Mouse (Mus musculus) midbrain, embryonic 12.5 days (tissue): ENCODE data around the gene Tk2. TPM values are rescaled to one million over a fixed set of nuclear protein-coding genes. Genes with fewer than 3 reads are reported as not detected.

Experiments used
- ATAC-seq: fragments of 200-750 bp; cut with Nextera tagmentation; 2 replicates; pipeline ENCODE4 v1.8.0; 2017; ENCODE audit warnings: low read depth, moderate TSS enrichment, moderate library complexity; ENCODE audit not compliant: low FRiP score
- H3K27ac ChIP-seq: fragments of 300-500 bp; sonication (generic); replicated peaks from 2 replicates; pipeline ENCODE4 v1.5.1; 2016; ENCODE audit warnings: mild to moderate bottlenecking
- H3K27me3 ChIP-seq: fragments of 300-500 bp; sonication (generic); 2 replicates; pipeline ENCODE4 v1.6.1; 2016; ENCODE audit warnings: mild to moderate bottlenecking
- H3K36me3 ChIP-seq: fragments of 300-500 bp; sonication (generic); 2 replicates; pipeline ENCODE4 v1.6.1; 2016
- H3K4me1 ChIP-seq: fragments of 300-500 bp; sonication (generic); 2 replicates; pipeline ENCODE4 v1.6.1; 2016
- H3K4me2 ChIP-seq: fragments of 300-500 bp; sonication (generic); replicated peaks from 2 replicates; pipeline ENCODE4 v1.6.1; 2016; ENCODE audit warnings: mild to moderate bottlenecking, moderate library complexity
- H3K4me3 ChIP-seq: fragments of 300-500 bp; sonication (generic); 2 replicates; pipeline ENCODE4 v1.5.1; 2016; ENCODE audit warnings: mild to moderate bottlenecking
- H3K9ac ChIP-seq: fragments of 300-500 bp; sonication (generic); replicated peaks from 2 replicates; pipeline ENCODE4 v1.6.1; 2016; ENCODE audit warnings: mild to moderate bottlenecking, moderate library complexity
- H3K9me3 ChIP-seq: fragments of 300-500 bp; sonication (generic); 2 replicates; pipeline ENCODE4 v1.6.1; 2016; ENCODE audit warnings: mild to moderate bottlenecking
- WGBS: fragments of 180-500 bp; shearing (Covaris S2); methylation state at CpG from one replicate; pipeline ENCODE4 v1.1.7; 2016; 5-methylcytosine and 5-hydroxymethylcytosine counted together
- polyA plus RNA-seq: library from polyadenylated mRNA; unstranded; fragments of >200 nt; fragmentation: Nextera tagmentation; extraction: Ambion mirVana; gene quantifications from 2 replicates; pipeline ENCODE4 v1.2.1, GENCODE M21; 2016

Gene Tk2
- polyA plus RNA-seq, 1 experiment from 2014 or later: 38.2 TPM

DNA sequence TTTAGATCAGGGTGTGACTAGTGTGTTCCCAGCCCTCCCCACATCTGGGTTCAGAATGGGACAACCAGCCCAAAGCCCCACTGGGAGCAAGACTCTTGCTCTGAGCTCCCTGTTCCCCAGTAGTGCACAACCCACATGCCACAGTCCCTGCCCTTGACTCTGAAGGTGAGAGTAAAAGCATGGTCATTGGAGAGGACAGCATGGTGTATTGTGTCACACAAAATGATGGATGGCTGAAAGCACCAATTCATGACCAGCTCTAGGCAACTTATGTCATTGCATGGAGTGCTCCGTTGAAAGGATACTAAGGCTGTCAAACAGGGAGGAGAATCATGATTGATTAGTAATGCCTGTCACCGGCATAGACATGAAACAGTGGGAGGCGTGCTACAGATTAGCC lies 43.1 kb downstream of the Tk2 start:
- H3K9me3 ChIP-seq: no peaks in the 10 kb centered on the region
- H3K4me1 ChIP-seq: no peaks in the 10 kb centered on the region
- WGBS: 69% methylated on average over 3 of the region's 3 CpGs
- no peak overlapping the region for H3K4me3 ChIP-seq
- H3K4me2 ChIP-seq: no peak overlapping the region
- H3K36me3 ChIP-seq: no peaks in the 10 kb centered on the region
- ATAC-seq: peak; percentile 27; the same call in 1 of the 2 replicates
- H3K27me3 ChIP-seq: no peaks in the 10 kb centered on the region
- no peak overlapping the region for H3K9ac ChIP-seq
- no peak overlapping the region for H3K27ac ChIP-seq

DNA sequence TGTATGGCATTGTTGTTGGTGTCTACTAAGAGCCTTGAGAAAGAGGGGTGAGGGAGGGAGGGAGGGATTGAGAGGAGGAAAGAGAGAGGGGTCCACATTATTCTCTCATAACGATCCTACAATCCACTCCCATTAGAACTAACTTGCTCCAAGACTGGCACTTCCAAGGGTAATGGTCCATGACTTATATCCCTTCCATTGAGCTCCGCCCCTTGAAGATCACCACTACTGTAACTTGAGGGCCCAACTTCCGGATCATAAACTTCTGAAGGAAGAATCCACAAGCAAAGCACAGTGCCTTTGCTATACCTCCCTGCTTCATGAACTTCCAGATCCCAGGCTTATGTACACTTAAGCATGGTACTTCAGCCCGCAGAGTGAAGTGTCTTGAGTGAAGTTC lies 46.0 kb downstream of the Tk2 start:
- ATAC-seq: no peak
- Histone ChIP-seq H3K27ac (no peak overlapping the region), H3K9me3 (no peaks in the 10 kb centered on the region), H3K4me2 (no peak overlapping the region), H3K4me3 (no peak overlapping the region), H3K27me3 (no peaks in the 10 kb centered on the region), H3K36me3 (no peaks in the 10 kb centered on the region), H3K4me1 (no peaks in the 10 kb centered on the region), H3K9ac (no peak overlapping the region)
- 89% methylated on average over 4 of the region's 4 CpGs for WGBS

DNA sequence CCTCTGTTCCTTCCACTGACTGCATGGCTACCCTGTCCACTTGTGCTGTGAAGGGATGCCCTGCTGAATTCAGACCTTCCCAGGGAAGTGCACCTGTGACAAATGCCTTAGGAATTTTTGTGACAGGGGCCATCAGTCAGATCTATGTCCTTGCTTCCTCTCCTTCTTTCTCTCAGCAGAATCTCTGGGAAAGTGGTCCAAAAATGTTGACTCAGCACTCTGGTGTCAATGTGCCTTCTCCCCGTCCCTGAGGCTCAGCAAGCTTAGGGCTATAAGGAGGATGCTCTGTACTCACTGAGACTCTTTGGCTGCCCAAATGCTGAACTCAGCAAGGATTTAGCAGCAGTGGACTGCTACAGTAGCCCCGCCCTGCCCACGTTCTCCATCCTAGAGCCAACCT lies 46.7 kb downstream of the Tk2 start:
- Histone ChIP-seq H3K4me2 (no peak overlapping the region), H3K27me3 (no peaks in the 10 kb centered on the region), H3K4me3 (no peak overlapping the region), H3K27ac (no peak overlapping the region), H3K9me3 (no peaks in the 10 kb centered on the region), H3K36me3 (no peaks in the 10 kb centered on the region), H3K4me1 (no peaks in the 10 kb centered on the region), H3K9ac (no peak overlapping the region)
- no peak for ATAC-seq
- WGBS: 80% methylated on average over 3 of the region's 3 CpGs

DNA sequence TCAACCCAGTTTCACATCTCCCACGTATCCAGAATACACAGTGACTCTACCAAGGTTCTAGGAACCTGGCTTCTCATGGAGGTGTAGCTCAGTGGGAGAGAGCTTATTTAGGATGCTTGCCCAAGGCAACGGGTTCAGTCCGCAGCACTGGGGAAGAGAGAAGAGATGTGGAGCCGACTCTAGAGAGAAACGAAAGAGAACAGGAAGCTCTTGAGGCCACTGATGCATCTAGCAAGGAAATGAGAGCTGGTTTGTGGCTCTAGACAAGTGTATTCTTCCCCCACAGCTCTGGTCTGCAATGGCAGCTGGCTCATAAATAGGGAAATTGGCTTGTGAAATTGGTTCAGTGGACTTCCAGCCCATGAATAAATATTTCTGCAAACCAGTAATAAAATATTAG lies 48.6 kb downstream of the Tk2 start:
- H3K4me2 ChIP-seq: no peak overlapping the region
- H3K36me3 ChIP-seq: no peaks in the 10 kb centered on the region
- H3K27ac ChIP-seq: no peak overlapping the region
- H3K27me3 ChIP-seq: no peaks in the 10 kb centered on the region
- no peak overlapping the region for H3K4me3 ChIP-seq
- WGBS: 88% methylated on average over 5 of the region's 5 CpGs
- ATAC-seq: no peak
- H3K9ac ChIP-seq: no peak overlapping the region
- no peaks in the 10 kb centered on the region for H3K9me3 ChIP-seq
- H3K4me1 ChIP-seq: no peaks in the 10 kb centered on the region

DNA sequence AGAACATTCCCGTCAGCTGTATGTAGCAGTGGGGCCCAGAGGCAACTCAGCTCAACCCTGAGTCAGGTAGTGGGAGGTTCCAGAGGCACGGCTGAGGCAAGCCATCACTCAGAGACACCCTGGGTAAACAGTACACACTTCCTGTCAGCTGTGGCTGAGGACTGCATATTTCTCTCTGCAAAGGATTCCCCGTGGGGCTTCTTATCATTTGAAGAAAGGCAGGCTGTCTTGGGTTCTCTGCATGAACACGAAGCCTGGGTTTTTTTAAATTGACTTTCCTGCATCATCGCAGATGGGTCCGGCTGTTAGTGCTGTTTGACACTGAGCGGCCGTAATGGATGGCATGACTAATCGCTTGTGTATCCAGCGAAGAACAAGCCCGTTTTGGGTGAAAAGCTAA lies 56.9 kb downstream of the Tk2 start:
- H3K4me3 ChIP-seq: no peak overlapping the region
- H3K27ac ChIP-seq: peak overlapping the region; percentile 47; the same call in 1 of the 2 replicates
- 0 out of 2 replicates have a peak, but pooled peaks cover 3% of the 10 kb centered on the region for H3K9me3 ChIP-seq
- WGBS: 40% methylated on average over 11 of the region's 11 CpGs
- H3K4me2 ChIP-seq: 0 out of 2 replicates have a peak overlapping the region, but pooled peaks have one; percentile 11
- 0 out of 2 replicates have a peak, but pooled peaks cover 6% of the 10 kb centered on the region for H3K27me3 ChIP-seq
- ATAC-seq: peak; percentile 74; the same call in 1 of the 2 replicates
- H3K9ac ChIP-seq: no peak overlapping the region
- no peaks in the 10 kb centered on the region for H3K36me3 ChIP-seq
- H3K4me1 ChIP-seq: no peaks in the 10 kb centered on the region; the same call in 1 of the 2 replicates

DNA sequence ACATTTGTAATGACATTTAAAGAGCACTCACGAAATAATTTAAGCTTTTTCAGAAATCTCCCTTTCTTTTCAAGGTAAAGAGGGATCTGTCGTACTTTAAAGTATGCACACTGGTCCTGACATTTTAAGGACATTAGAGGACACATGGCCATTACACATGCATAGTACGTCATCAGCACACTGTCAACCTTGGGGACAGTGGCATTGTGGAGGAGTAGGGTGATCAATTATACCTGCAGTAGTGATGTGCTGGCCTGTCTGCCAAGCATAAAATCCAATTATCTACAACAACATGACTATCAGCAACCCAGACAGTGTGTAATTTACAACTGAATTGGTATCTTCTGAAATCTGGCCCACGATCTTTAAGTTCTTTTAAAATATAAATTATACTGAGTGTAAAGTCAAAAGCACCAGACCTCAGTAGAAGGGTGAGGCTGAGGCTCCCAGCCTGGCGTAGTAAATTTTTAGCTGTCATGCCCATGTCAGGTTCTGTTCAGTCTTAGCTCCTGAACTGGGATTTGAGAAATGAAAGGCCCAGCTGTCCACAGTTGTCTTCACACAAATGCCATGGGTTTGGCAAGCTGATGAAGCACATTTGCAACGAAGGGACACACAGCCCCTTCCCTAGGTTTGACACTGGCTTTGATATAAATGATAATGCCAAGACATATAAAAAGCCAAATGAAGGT lies 57.4 kb downstream of the Tk2 start:
- Histone ChIP-seq H3K4me2 (no peak overlapping the region), H3K9me3 (0 out of 2 replicates have a peak, but pooled peaks cover 3% of the 10 kb centered on the region), H3K9ac (no peak overlapping the region), H3K4me1 (no peaks in the 10 kb centered on the region; the same call in 1 of the 2 replicates), H3K4me3 (no peak overlapping the region), H3K36me3 (no peaks in the 10 kb centered on the region), H3K27me3 (0 out of 2 replicates have a peak, but pooled peaks cover 6% of the 10 kb centered on the region), H3K27ac (0 out of 2 replicates have a peak overlapping the region, but pooled peaks have one; percentile 47)
- ATAC-seq: no peak
- WGBS: 65% methylated on average over 6 of the region's 6 CpGs

DNA sequence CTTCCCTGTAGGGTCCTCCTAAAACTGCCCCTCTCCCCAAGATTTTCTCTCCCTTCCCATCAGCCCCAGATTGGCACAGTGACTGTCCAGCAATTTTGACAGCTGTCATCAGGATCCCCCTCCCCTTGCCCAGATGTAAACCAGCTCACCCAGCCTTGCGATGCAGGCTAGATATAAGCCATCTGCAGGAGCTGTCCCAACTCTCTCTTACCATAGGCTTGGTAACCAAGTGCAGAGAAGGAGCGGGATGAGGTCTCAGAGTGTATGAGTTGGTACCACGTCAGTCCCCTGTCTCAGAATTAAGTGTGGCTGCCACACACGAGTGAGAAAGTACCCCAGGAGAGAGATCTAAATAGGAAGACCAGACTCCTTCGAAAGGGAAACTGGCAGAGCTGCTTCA lies 59.9 kb downstream of the Tk2 start:
- H3K4me3 ChIP-seq: no peak overlapping the region
- no peak overlapping the region for H3K4me2 ChIP-seq
- H3K4me1 ChIP-seq: peaks cover 6% of the 10 kb centered on the region; the same call in 1 of the 2 replicates
- H3K9ac ChIP-seq: no peak overlapping the region
- no peak for ATAC-seq
- H3K9me3 ChIP-seq: 0 out of 2 replicates have a peak, but pooled peaks cover 3% of the 10 kb centered on the region
- H3K36me3 ChIP-seq: no peaks in the 10 kb centered on the region
- 68% methylated on average over 5 of the region's 5 CpGs for WGBS
- 0 out of 2 replicates have a peak, but pooled peaks cover 6% of the 10 kb centered on the region for H3K27me3 ChIP-seq
- H3K27ac ChIP-seq: no peak overlapping the region

DNA sequence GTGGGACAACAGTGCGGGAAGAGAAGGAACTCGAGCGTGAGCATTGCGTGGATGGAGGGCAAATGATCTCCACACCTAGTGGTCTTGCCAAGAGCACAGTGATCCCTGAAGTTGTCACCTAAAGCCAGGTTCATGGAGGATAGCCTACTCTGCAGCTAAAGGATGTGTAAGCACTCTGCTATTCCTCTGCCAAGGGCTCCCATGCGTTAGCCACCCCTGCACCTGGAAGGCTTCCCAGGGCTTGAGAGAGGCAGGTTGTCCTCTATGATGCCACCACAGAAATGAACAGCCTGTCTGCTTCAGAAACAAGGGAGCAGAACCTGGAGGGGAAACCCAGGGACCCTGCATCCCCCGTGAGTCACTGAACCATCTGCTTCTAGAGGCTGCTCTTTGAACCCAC lies 60.7 kb downstream of the Tk2 start:
- Histone ChIP-seq H3K4me3 (no peak overlapping the region), H3K4me2 (no peak overlapping the region), H3K9me3 (no peaks in the 10 kb centered on the region), H3K27ac (no peak overlapping the region), H3K36me3 (no peaks in the 10 kb centered on the region), H3K4me1 (peaks cover 6% of the 10 kb centered on the region; the same call in 1 of the 2 replicates), H3K27me3 (0 out of 2 replicates have a peak, but pooled peaks cover 6% of the 10 kb centered on the region), H3K9ac (no peak overlapping the region)
- 92% methylated on average over 6 of the region's 6 CpGs for WGBS
- no peak for ATAC-seq

DNA sequence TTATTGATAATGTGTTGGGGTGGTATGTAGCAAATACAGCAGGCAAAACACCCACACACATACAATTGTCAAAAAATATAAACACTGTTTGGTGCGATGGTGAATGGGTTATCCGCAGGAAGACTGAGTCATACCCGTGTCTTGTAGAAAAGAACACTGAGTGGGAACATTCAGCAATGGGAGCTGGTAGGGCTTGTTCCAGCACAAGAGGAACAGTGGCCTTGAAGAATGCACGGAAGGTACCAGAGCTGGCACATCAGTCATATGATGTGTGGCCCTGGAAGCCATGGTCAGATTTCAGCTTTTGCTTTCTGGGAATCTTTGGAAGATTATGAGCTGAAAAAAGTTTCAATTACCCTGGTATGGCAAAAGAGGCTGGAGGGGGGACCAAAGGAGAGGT lies 61.5 kb downstream of the Tk2 start:
- no peak overlapping the region for H3K27ac ChIP-seq
- H3K4me3 ChIP-seq: no peak overlapping the region
- H3K4me2 ChIP-seq: no peak overlapping the region
- no peaks in the 10 kb centered on the region for H3K9me3 ChIP-seq
- H3K27me3 ChIP-seq: 0 out of 2 replicates have a peak, but pooled peaks cover 6% of the 10 kb centered on the region
- WGBS: 93% methylated on average over 4 of the region's 4 CpGs
- H3K4me1 ChIP-seq: peaks cover 6% of the 10 kb centered on the region; the same call in 1 of the 2 replicates
- no peak for ATAC-seq
- no peaks in the 10 kb centered on the region for H3K36me3 ChIP-seq
- H3K9ac ChIP-seq: no peak overlapping the region

DNA sequence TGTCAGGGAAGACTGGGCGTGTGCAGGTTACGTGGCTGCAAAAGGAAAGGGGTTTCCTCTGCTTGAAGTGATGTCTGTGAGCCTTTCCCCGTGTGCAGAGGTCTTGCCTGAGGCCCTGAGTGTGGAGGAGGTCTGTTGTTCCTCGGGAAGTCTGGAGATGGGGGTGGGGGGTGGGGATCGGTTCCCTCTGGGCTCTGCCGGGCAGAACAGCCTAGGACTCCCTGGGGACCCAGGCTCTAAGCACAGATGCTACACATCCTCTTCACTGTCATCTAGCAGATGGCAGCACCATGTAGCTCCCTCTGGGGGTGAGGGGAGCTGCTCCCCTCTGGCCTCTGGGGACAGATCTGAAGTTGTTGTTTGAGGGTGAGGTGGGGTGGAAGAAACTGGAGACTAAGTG lies 63.5 kb downstream of the Tk2 start:
- H3K27me3 ChIP-seq: 0 out of 2 replicates have a peak, but pooled peaks cover 6% of the 10 kb centered on the region
- 42% methylated on average over 6 of the region's 6 CpGs for WGBS
- H3K4me2 ChIP-seq: no peak overlapping the region
- no peak overlapping the region for H3K9ac ChIP-seq
- H3K27ac ChIP-seq: no peak overlapping the region
- no peaks in the 10 kb centered on the region for H3K9me3 ChIP-seq
- ATAC-seq: no peak
- H3K36me3 ChIP-seq: no peaks in the 10 kb centered on the region
- H3K4me1 ChIP-seq: peaks cover 6% of the 10 kb centered on the region; the same call in 1 of the 2 replicates
- H3K4me3 ChIP-seq: no peak overlapping the region

DNA sequence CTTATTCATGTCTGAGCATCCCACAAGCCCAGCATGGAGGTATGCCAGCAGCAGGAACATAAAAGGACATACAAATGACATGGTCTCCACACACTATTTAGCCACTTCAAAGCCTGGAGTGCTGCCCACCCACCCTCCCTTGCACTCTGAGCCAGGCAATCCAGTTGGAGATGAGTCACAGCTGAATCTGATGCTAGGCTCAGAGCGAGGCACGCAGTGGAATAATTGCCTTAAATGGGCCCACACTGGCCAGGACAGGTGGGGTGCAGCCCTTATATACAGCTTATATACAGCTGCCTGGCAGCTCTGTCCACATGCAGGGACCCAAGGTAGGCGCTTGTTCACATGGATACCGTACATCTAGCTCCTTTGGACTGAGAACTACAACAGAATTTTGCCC lies 71.3 kb downstream of the Tk2 start:
- no peak overlapping the region for H3K9ac ChIP-seq
- no peaks in the 10 kb centered on the region for H3K36me3 ChIP-seq
- H3K4me2 ChIP-seq: no peak overlapping the region
- no peaks in the 10 kb centered on the region for H3K9me3 ChIP-seq
- H3K4me3 ChIP-seq: no peak overlapping the region
- H3K4me1 ChIP-seq: no peaks in the 10 kb centered on the region
- WGBS: 88% methylated on average over 4 of the region's 4 CpGs
- H3K27ac ChIP-seq: no peak overlapping the region
- H3K27me3 ChIP-seq: peaks cover 17% of the 10 kb centered on the region
- 0 out of 2 replicates have a peak, but pooled peaks have one; percentile 24 for ATAC-seq
